Mouse (Mus musculus) T-helper 1 cell (primary cell): ENCODE data around the gene Gm49405.

Source experiments
- in situ Hi-C: fragments of 300-600 bp; cut with MboI, MseI; formaldehyde crosslinking; loops from one replicate; pipeline ENCODE4 v1.15.1; 2025; ENCODE audit warnings: high pct_unique_total_duplicates

The Gm49405 gene

GRCm38 (mm10) chr19:3986334-3986733 lies 14.1 kb upstream of the Gm49405 start, which contains the start of gene Acy3:
Gene Acy3, plus strand, starts transcription at chr19:3986570.
- in situ Hi-C loops: no loop called here

DNA sequence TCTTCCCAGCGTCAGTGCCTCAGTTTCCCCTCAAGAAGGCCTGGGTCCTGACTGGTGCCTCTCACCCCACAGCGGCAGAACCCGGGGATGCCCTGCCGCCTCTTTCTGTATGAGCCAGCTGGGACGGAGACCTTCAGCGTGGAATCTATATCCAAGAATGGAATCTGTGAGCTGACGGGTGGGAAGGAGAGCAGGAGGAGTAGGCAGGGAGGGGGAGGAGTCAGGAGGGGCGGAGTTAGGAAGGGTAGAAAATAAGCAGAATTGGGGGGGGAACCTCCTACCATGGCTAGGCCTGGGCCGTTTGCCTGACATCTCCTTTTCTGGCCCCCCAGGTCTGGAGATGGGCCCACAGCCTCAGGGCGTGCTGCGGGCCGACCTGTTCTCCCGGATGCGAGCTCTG lies 12.4 kb upstream of the Gm49405 start:
- in situ Hi-C loops: no loop called here

DNA sequence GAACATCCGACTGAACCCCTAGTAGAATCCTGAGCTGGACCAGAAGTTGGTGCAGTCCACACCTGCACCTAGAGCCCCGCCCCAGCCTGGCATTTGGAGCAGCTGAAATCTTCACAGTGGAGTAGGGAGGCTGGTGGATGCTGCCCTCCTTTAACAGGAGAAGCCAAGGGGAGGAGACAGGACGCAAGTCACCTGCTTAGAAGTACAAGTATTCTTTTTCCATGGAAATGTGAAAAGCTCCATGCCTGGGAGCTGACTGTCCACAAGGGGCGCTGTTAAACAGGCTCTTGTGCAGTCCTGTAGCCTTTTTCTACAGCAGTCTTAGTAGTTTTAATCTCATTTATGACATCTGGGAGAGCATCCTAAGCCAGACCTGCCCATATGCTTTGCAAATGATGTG lies 11.7 kb upstream of the Gm49405 start:
- in situ Hi-C loops: no loop called here

GRCm38 (mm10) chr19:3990804-3991203 lies 9.6 kb upstream of the Gm49405 start:
- in situ Hi-C loops: no loop called here

GRCm38 (mm10) chr19:3991562-3991961 lies 8.9 kb upstream of the Gm49405 start:
- in situ Hi-C loops: no loop called here

DNA sequence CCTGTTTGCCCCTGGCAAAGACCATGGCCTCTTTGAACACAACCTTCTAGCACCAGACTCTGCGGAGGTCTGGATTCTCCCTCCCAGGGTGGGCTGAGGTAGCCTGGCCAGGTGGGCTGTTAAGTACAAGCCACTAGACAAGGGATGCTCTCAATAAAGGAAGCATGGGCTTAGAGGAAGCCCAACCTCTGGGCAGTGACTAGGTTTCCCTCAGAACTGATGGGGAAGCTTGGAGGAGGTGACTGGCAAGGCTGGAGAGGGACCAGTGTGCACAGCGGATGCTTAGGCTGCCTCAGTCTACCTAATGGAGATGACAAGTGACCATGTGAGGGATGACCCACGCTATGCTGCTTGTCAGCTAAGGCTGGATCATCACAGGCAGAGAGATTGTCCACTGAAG lies 8.5 kb upstream of the Gm49405 start:
- in situ Hi-C loops: no loop called here

DNA sequence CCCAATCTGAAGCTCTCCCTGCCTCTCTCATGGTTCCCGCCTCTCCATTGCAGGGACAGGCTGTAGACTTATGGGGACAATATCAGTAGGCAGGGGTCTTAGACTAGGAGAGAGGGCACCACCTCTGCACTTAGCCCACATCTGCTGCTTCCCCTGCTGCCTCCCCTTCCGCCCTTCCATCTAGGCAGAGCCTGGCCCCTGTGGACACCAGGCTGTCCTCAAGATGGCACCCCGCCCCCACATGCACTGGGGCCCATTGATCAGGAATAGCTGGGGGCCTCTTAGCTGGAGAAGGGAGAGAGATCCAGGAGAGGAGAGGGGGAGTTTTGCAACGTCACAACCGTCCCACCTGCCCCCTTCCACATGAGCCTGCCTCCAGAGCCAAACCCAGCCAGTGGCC lies 8.0 kb upstream of the Gm49405 start, which contains the start of gene Tbx10:
Tbx10 (plus strand) TSS at position 337 of the 400 bp plus-strand sequence.
- in situ Hi-C loops: no loop called here

GRCm38 (mm10) chr19:3994932-3995331 lies 5.5 kb upstream of the Gm49405 start:
- in situ Hi-C loops: no loop called here

- in situ Hi-C loops: no loop called here
Observed at GRCm38 (mm10) chr19:3995505-3995904, 4.9 kb upstream of the Gm49405 start.

DNA sequence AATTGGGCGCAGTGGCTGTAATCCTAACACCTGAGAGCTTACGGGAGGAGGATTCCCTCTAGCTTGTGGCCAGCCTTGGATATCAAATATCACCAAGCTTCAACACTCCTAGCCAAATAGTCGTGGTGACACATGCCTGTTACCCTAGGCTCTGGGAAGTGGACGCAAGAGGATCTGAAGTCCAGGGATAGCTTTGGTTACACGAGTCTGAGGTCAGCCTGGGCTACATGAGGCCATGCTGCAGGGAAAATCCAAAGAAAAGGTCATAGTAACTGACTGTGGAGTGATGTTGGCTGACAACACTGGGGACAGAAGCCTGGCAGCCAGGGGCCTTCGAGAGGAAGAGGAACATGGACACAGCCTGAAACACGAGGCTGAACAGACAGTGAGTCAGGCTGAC lies 4.3 kb upstream of the Gm49405 start:
- in situ Hi-C loops: no loop called here

GRCm38 (mm10) chr19:3996747-3997146 lies 3.7 kb upstream of the Gm49405 start:
- in situ Hi-C loops: no loop called here

GRCm38 (mm10) chr19:3997231-3997630 lies 3.2 kb upstream of the Gm49405 start:
- in situ Hi-C loops: no loop called here

DNA sequence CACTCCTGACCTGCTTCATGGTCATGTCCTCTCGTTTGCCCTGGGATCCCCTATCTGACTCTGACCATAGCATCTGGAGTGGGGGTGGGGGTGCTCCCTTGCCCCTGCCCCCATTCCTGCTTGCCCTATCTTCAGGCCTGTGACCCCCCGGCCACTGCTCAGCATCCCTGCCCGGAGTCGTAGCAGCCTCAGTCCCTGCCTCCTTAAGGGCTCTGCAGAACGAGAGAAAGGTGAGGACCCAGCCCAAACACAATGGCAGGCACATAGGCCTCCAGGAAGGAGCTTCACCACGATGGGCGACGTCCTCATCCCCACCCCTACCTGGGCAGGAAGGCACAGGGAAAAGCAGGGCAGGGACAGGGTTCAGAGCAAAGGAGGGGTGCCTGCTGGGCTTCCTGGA lies 2.1 kb upstream of the Gm49405 start:
- in situ Hi-C loops: no loop called here

- in situ Hi-C loops: no loop called here
Observed at GRCm38 (mm10) chr19:3999121-3999730, 1.2 kb upstream of the Gm49405 start.

DNA sequence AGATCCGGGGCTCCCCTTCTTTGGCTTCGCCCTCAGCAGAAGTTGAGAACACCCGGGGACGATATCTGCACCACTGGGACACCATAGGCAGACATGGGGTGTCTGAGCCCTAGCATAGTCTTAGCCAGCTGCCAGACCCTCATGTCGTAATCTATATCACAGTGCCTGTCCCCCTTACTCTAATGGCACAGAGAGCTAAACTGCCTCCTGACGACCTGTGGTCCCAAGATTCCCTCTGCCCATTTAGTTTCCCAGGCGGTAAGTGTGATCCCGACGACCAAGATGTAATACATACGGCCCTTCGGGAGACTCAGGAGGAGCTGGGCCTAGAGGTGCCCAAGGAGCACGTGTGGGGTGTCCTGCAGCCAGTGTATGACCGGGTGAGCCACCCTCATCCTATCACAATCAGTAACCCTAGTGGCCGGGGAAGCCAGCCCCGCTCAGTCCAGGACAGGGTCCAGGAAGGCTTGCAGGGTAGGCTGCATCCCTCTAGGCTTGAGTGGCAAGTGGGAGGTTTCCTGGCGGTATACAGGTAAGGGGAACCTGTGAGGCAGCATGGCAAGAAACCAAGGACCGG lies 611 bp downstream of the Gm49405 start:
- in situ Hi-C loops: no loop called here

DNA sequence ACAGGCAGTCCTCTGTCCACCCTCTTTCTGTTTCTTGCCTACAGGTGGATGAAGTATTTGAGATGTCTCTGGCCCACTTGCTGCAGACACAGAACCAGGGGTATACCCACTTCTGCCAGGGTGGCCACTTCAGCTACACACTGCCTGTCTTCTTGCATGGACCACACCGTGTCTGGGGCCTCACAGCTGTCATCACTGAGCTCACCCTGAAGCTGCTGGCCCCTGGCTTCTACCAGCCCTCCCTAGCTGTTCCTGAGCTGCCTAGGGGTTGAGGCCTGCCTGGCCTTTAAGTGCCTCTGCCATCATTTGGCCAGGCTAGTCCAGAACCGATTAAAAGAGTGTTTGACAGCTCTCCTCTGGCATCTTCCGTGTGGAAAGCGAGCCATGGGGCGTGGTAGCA lies 1.3 kb downstream of the Gm49405 start:
- in situ Hi-C loops: no loop called here

- in situ Hi-C loops: no loop called here
Observed at GRCm38 (mm10) chr19:4003112-4003511, 2.7 kb downstream of the Gm49405 start, which contains the start of gene Doc2g. Gene Doc2g, plus strand, starts transcription at chr19:4003313.

- in situ Hi-C loops: no loop called here
Observed at GRCm38 (mm10) chr19:4003641-4004040, 3.2 kb downstream of the Gm49405 start.

GRCm38 (mm10) chr19:4004331-4004730 lies 3.9 kb downstream of the Gm49405 start:
- in situ Hi-C loops: no loop called here

GRCm38 (mm10) chr19:4005091-4005490 lies 4.7 kb downstream of the Gm49405 start:
- in situ Hi-C loops: no loop called here

- in situ Hi-C loops: no loop called here
Observed at GRCm38 (mm10) chr19:4005971-4006370, 5.5 kb downstream of the Gm49405 start.

DNA sequence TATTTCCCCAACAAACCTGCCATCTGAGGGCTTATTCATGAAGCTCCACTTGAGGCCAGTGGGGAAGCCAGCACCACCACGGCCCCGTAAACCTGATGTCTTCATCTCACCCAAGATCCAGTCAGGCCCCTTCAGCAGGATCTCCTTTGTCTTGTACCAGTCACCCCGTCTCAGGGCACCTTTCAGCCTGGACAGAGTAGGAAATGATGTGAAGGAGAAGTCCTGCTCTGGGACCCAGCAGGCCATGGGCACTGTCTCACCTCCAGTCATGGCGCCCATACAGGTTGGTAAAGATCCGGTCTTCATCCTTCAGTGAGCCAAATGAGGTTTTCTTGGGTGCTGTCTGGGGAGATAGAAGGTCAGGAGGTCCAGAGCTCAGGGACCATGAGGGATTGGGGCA lies 10.7 kb downstream of the Gm49405 start:
- in situ Hi-C loops: no loop called here

- in situ Hi-C loops: no loop called here
Observed at GRCm38 (mm10) chr19:4012432-4013022, 12.1 kb downstream of the Gm49405 start, which contains the start of gene Ndufv1. Gene Ndufv1, minus strand, starts transcription at chr19:4012806.
